Mouse (Mus musculus) megakaryocyte, embryonic 14.5 days (primary cell): ENCODE measurements around the gene Gpr84.

Experiments used
- FLI1 ChIP-seq: IDR thresholded peaks from 2 replicates; pipeline ENCODE4 v1.6.1; 2012; ENCODE audit warnings: low read length, inconsistent platforms, mixed read lengths
- GATA1 ChIP-seq: IDR thresholded peaks from 3 replicates; pipeline ENCODE4 v1.6.1; 2012; ENCODE audit warnings: mixed read lengths, low read length, inconsistent platforms, borderline replicate concordance

GRCm38 (mm10) chr15:103307125-103307524 lies 3.3 kb downstream of the Gpr84 start:
- peak; percentile 57; the same call in 1 of the 2 replicates for TF ChIP-seq FLI1
- no peak for TF ChIP-seq GATA1
